Mouse (Mus musculus) fat pad, adult 2 months (tissue): ENCODE data around the gene Neurl2.
"Not testable (repeated sequence)": the region's sequence is repeated elsewhere in the genome, so short reads cannot be mapped to it uniquely, and the experiment has no call there.

Experiments used
- DNase-seq: peaks from one replicate; pipeline ENCODE4 v3.0.0-alpha.2; 2011; ENCODE audit warnings: low read depth, low spot score; ENCODE audit errors: extremely low read depth

Neurl2 gene

GRCm38 (mm10) chr2:164821060-164821459 lies 12.2 kb downstream of the Neurl2 start:
- DNase-seq = no peak

DNA sequence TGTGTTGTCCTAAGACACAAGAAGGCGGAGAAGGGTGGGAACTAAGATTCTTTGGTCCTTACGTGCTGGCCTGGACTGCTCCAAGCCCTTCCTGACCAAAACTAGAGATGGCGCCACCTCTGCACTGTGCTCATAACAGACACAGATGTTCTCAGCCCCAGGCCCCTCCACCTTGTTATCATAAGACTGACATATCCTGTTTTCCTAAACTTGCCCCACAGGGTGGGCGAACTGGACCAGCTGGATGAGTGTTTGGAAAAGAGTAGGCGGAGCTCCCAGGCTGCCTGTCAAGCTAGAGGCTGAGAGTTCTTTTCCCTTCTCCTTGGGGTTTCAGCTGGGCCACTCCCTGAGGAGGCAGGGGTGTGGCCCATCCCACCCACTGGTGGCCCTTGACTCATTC lies 15.6 kb downstream of the Neurl2 start:
- DNase-seq = peak; percentile 73

DNA sequence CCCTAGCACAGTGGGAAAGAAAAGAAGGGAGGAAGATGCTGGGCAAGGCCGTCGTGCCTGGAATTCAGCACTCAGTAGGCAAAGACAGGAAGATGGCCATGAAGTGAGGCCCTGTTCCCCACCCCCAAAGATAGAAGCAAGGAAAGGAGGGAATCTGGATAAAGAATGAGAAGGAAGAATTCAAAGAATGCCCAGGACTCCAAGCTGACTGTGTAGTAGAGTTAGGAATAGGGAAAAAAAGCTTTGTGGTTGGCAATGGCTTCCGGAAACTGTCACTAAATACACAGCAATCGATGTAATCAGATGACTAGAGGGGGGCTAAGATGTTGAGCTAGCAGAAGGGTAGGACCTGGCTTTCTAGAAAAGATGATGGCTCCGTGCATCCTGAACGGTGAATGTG lies 16.1 kb downstream of the Neurl2 start:
- no peak for DNase-seq

DNA sequence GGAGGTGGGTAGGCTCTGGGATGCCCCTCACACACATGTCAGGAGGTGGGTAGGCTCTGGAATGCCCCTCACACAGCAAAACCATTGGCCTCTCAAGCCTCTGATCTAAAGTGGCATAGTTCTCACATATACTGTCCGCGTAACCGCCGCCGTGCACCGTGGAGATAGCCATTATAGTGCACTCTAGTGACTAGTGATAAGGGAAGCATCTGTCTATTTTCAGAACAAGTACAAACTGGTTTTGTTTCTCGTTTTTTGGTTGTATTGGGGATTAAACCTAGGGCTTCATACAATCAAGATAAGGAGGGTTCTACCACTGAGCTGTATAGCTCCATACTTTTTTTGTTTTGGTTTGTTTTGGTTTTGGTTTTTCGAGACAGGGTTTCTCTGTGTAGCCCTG lies 17.4 kb downstream of the Neurl2 start:
- DNase-seq = no peak

- DNase-seq = no peak
Observed at GRCm38 (mm10) chr2:164815348-164815747, 17.9 kb downstream of the Neurl2 start.

DNA sequence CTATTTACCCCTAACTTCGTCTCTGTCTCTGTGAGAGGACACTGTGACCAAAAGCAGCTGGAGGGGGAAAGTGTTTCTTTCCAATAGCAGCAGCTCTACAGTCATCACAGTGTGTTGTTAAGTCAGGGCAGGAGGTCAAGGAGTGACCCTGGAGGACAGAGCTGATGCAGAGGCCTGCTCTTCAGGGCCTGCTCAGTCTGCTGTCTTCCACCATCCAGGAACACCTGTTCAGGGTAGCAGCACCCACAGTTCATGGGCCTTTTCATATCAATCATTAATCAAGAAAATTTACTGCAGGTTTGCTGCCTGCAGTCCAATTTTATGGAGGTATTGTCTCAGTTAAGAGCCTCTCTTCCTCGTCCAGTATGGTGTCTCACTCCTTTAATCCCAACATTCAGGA lies 19.7 kb downstream of the Neurl2 start:
- DNase-seq = no peak

DNA sequence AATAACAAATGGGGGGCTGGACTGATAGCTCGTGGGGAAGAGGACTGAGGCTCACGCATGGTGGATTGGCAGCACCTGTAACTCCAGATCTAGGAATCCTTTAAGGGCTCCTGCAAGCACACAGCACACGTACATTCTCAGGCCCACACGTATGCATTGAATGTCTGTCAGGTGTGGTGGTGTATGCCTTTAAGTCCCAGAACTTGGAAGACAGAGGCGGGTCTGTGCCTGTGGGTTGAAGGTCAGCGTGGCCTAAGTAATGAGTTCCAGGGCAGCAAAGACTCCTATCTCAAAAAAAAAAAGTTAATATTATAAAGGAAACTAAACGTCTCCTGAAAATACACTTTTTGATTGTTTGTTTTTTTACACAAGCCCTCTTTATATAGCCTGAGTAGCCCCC lies 26.6 kb downstream of the Neurl2 start:
- DNase-seq = no peak

- DNase-seq = no peak
Observed at GRCm38 (mm10) chr2:164805332-164805718, 27.9 kb downstream of the Neurl2 start.

GRCm38 (mm10) chr2:164804533-164805331 lies 28.5 kb downstream of the Neurl2 start, which contains the start of the genes Acot8 and Zswim3:
TSS of gene Acot8 (minus strand) at chr2:164804882.
TSS of gene Zswim3 (plus strand) at chr2:164805098.
- DNase-seq = peak; percentile 92

- DNase-seq = no peak
Observed at GRCm38 (mm10) chr2:164803921-164804313, 29.3 kb downstream of the Neurl2 start.

GRCm38 (mm10) chr2:164803201-164803920 lies 29.9 kb downstream of the Neurl2 start:
- no peak for DNase-seq

GRCm38 (mm10) chr2:164800252-164801004 lies 32.8 kb downstream of the Neurl2 start:
- DNase-seq = no peak

- DNase-seq = not testable (repeated sequence)
Observed at GRCm38 (mm10) chr2:164798554-164798953, 34.7 kb downstream of the Neurl2 start.

GRCm38 (mm10) chr2:164795868-164796267 lies 37.4 kb downstream of the Neurl2 start:
- no peak for DNase-seq

DNA sequence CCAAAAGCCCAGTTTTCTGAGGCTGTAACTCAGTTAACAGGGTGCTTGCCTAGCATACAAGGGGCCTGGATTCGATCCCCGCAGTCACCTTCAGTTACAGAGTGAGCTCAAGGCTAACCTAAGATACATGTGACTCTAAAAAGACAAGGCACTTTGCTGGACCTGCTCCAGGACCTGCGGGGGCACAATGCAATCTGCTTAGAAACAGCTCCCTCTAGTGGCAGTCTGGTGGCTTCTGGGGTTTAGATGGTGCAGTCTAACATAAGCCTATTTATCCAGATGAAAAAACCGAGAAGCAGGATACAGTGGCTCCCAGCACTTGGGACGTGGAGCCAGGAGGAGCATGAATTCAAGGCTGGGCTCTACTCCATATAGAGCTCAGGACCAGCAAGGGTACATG lies 39.0 kb downstream of the Neurl2 start:
- DNase-seq = no peak

DNA sequence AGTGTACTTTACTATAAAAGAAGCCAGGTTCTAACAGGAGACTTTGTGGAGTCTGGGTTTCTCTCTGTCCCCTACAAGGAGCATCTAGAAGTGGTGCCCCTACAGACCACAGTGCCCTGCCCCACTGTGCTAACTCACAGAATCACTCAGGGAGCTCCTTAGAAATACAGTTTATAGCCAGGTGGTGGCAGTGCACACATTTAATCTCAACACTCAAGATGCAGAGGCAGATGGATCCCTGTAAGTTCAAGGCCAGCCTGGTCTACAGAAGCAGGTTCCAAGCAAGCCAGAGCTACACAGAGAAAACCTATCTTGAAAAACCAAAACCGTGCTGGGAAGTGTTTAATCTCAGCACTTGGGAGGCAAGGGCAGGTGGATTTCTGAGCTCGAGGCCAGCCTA lies 39.5 kb downstream of the Neurl2 start:
- DNase-seq = no peak

DNA sequence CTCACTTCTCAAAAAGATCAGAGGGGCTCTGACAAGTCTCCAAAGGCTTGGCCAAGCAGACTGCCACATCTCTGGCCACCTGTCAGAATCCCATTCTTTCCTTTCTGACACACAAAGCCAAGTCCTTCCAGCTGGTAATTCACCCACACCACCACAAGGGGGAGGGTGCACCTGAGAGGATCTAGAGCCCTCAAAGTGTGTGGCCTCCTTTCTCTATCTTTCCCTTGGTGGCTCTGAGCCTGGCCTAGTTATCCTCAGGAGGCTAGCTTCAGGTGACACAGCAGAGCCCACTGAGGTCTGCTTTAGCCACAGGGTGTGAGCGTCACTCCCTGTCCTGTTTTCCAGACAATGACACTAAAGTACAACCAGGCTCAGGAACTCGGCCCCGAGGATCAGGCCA lies 40.0 kb downstream of the Neurl2 start:
- DNase-seq = no peak

DNA sequence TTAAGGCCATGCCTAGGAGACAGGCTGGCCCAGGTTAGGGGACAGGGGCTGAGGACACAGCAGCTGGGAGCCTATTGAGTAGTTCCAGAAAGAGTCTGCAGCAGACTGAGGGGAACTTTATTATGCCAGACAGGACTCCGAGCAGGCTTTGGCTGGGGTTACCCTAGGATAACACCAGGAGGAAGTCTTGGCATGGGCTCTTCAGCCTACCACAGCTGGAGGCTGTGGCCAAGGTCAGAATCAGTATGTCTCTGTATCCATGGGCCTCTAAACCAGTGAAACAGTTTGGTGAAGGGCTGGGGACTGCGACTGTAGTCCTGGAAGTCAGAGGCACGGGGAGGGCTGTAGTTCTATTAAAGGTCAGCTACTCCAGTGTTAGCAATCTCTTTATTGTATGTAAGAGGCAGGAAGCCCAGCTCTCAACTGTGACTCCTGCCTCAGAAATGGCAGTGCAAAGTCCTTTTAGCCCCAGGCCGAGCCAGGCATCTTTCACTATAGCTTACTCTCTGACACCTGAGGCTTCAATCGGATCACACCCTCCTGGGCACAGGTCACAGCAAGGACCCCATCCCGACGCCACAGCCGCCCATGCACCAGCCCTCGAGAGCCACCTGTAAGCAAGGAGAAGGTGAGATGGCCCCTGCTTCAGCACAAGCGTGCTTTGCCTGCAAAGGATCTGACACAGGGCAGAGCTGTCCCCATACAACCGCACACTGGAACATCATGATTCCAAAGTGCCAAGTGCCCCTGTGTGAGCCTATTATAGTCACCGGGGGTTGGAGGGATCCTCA lies 40.7 kb downstream of the Neurl2 start:
- DNase-seq = no peak

GRCm38 (mm10) chr2:164791841-164792261 lies 41.4 kb downstream of the Neurl2 start:
- DNase-seq = no peak

GRCm38 (mm10) chr2:164790451-164790850 lies 42.8 kb downstream of the Neurl2 start:
- DNase-seq = peak; percentile 70

GRCm38 (mm10) chr2:164788411-164788810 lies 44.8 kb downstream of the Neurl2 start:
- DNase-seq = no peak
